Mouse (Mus musculus) common myeloid progenitor, adult 5-6 weeks (primary cell): ENCODE results near the gene Sprr2d. TPM values are rescaled to one million over a fixed set of nuclear protein-coding genes. Genes with fewer than 3 reads are reported as not detected.

ENCODE experiments used
- ATAC-seq: replicated peaks from 2 replicates; pipeline ENCODE4 v1.8.0; 2016; ENCODE audit warnings: low read depth, mild to moderate bottlenecking, moderate TSS enrichment, inconsistent platforms; ENCODE audit not compliant: poor library complexity, severe bottlenecking
- total RNA-seq: library from RNA; stranded (forward); fragments of 200-1000, 187-1606 nt; gene quantifications from 2 replicates; pipeline ENCODE4 v1.2.3, GENCODE M21; 2017

The Sprr2d gene
- not detected in 2 replicates for total RNA-seq

DNA sequence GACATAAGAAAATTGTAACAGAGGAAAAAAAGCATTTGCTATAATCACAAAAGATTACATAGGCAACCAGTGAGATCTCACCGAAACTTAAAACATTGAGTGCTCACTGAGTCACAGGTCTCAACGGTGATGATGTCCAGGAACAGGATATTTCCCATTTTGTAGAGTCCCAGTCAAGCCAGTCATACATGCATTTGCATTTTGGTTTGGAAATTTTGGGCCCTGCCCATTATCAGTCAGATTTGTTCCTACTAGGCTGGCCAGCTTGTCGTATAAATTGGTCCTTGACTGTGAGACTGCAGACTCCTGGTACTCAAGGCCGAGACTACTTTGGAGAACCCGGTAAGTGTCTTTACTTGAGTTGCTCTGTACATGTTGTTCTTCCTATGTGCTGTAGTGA lies at the start of gene Sprr2d:
TSS of gene Sprr2d (plus strand) at position 301 of the 400 bp plus-strand sequence.
- ATAC-seq = no peak

GRCm38 (mm10) chr3:92307406-92307805 lies 31.5 kb upstream of the Sprr2d start:
- no peak for ATAC-seq

DNA sequence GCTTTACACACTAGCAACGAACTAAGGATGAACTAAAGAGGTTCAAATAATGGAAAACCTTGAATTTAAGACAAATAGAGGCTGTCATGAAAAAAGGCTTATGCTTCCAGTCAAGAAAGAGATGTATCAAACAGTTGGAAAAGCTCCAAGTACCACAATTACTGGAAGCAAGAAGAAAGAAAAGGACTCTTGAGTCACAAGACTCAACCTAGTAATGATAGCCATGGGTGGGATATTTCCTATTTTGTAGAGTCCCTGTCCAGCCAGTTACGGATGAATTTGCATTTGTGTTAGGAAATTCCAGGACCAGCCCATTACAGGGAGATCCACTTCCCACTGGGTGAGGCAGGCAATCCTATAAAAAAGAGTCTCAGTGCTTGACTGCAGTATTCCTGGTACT lies 22.6 kb upstream of the Sprr2d start, which contains the start of gene Sprr2b:
TSS of gene Sprr2b (plus strand) at position 301 of the 400 bp plus-strand sequence.
- no peak for ATAC-seq

- ATAC-seq = no peak
Observed at GRCm38 (mm10) chr3:92317384-92317783, 21.6 kb upstream of the Sprr2d start.

- no peak for ATAC-seq
Observed at GRCm38 (mm10) chr3:92336278-92336677, 2.7 kb upstream of the Sprr2d start.

DNA sequence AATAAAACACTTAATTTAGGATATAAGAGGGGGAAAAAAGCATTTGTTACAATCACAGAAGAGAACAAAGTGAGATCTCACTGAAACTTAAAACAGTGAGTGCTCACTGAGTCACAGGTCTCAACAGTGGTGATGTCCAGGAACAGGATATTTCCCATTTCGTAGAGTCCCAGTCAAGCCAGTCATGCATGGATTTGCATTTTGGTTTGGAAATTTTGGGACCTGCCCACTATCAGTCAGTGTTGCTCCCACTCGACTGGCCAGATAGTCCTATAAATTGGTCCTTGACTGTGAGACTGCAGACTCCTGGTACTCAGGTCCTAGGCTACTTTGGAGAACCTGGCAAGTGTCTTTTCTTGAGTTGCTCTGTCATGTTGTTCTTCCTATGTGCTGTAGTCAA lies 12.9 kb downstream of the Sprr2d start, which contains the start of gene Sprr2e:
TSS of gene Sprr2e (plus strand) at position 301 of the 400 bp plus-strand sequence.
- no peak for ATAC-seq

DNA sequence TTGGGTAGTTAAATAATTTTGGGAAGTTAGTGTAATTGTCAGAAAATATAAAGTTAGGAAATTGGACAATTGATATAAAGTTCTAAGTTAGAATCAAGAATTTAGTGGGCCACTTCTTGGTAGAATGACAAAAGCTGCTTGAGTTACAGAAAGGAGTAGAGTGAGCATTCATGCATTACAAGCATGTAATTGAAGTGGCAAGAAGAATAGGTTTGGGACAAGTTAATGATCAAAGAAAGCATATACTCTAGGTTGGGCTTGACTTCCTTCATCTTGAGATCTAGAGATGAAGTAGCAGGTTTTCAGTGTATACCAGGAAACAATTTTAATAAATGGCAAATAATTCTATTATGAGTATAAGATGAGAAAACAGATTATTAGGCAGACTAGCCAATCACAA lies 22.7 kb downstream of the Sprr2d start:
- ATAC-seq = no peak

DNA sequence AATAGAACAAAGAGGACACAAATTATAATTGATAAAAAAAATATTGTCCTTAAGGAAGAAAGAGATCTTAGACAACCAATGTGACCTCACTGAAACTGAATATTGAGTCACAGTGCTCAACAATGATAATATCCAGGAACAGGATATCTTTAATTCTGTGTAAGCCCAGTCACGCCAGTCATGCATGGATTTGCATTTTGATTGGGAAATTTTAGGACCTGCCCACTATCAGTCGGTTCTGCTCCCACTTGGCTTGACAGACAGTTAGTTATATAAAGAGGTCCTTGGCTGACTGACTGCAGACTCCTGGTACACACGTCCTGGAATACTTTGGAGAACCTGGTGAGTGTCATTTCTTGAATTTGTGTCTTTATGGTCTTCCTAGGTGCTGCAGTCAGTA lies 25.9 kb downstream of the Sprr2d start, which contains the start of gene Sprr2f:
TSS of gene Sprr2f (plus strand) at position 301 of the 400 bp plus-strand sequence.
- ATAC-seq = no peak

DNA sequence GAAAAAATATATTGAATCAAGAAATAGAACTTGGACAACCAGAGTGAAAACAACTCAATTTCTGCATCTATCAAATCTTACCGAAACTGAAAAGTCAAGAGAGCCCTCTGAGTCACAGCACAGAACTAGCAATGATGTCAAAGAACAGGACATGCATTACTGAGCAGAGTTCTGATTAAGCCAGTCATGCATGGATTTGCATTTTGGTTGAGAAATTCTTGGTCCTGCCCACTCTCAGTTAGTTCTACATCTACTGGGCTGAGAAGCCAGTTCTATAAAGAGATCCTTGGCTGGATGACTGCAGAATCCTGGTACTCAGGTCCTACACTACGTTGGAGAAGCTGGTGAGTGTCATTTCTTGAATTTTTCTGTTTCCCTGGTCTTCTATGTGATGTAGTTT lies 34.7 kb downstream of the Sprr2d start:
- ATAC-seq = no peak

DNA sequence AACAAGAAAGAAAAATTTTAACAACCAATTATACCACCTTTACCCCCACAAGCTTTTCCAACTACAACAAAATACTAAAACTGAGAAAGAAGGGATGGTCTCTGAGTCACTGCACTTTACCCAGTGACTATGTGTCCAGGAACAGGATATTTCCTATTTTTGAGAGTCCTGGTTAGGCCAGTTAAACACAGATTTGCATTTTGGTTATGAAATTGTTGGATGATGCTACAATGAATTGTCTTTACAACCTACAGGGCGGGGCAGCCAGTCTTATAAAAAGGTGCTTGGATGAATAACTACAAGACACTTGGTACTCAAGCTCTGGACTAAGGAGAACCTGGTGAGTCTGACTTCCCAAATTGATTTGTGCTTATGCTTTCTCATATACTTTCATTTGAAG lies 46.4 kb downstream of the Sprr2d start, which contains the start of gene Sprr2h:
TSS of gene Sprr2h (plus strand) at position 301 of the 400 bp plus-strand sequence.
- no peak for ATAC-seq

Other genes with a start within 250 kb of the Sprr2d start
- not detected in 2 replicates for gene Prr9, start 215.2 kb upstream of the Sprr2d start, total RNA-seq
- gene Lelp1, start 196.4 kb upstream of the Sprr2d start, total RNA-seq = not detected in 2 replicates
- gene Sprr2a1, start 123.3 kb upstream of the Sprr2d start, total RNA-seq = not detected in 2 replicates
- not detected in 2 replicates for gene Sprr2a2, start 123.2 kb upstream of the Sprr2d start, total RNA-seq
- not detected in 2 replicates for gene Sprr2a3, start 53.7 kb upstream of the Sprr2d start, total RNA-seq
- gene Sprr2b, start 22.5 kb upstream of the Sprr2d start, total RNA-seq = not detected in 2 replicates
- not detected in 2 replicates for gene Sprr2e, start 13.0 kb downstream of the Sprr2d start, total RNA-seq
- not detected in 2 replicates for gene Sprr2f, start 26.0 kb downstream of the Sprr2d start, total RNA-seq
- gene Sprr2h, start 46.5 kb downstream of the Sprr2d start, total RNA-seq = not detected in 2 replicates
- not detected in 2 replicates for gene Sprr2i, start 68.9 kb downstream of the Sprr2d start, total RNA-seq
- not detected in 2 replicates for gene Sprr2j-ps, start 78.9 kb downstream of the Sprr2d start, total RNA-seq
- gene Gm9774, start 90.3 kb downstream of the Sprr2d start, total RNA-seq = 3.0 and 5.6 TPM in 2 replicates
- gene Sprr2k, start 93.4 kb downstream of the Sprr2d start, total RNA-seq = not detected in 2 replicates
- gene Sprr1b, start 99.6 kb downstream of the Sprr2d start, total RNA-seq = not detected in 2 replicates
- not detected in 2 replicates for gene Sprr3, start 119.6 kb downstream of the Sprr2d start, total RNA-seq
- not detected in 2 replicates for gene Sprr1a, start 146.8 kb downstream of the Sprr2d start, total RNA-seq
- gene Sprr4, start 161.4 kb downstream of the Sprr2d start, total RNA-seq = not detected in 2 replicates
- not detected in 2 replicates for gene 2310046K23Rik, start 195.4 kb downstream of the Sprr2d start, total RNA-seq
- not detected in 2 replicates for gene Ivl, start 234.6 kb downstream of the Sprr2d start, total RNA-seq
- gene Smcp, start 249.9 kb downstream of the Sprr2d start, total RNA-seq = not detected in 2 replicates